Mouse (Mus musculus): ENCODE results near the gene Arsb. TPM values are rescaled to one million over a fixed set of nuclear protein-coding genes. Genes with fewer than 3 reads are reported as not detected.

Arsb gene
- polyA plus RNA-seq, 1 experiment from 2014 or later, result 4.6 TPM

DNA sequence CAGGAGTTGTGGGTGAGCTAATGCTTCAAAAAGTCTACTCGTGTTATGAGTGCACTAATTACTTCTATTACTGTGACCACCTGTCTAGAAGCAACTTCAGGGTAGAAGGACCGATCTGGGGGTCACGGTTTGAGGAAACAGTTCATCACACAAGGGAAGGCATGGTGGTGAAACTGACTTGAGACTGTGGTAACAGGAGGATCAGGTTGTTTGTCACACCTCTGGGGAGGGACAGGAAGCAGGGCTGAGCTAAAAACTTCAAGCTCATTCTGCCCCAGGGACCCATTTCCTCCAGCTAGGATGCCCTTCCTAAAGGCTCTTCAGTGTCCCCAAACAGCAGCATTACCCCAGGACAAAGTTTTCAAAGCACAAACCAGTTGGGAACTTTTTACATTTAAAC lies 8.6 kb upstream of the Arsb start:
- no peak for ATAC-seq
- peaks cover 12% of the 10 kb centered on the region for H3K4me1 ChIP-seq
- H3K27ac ChIP-seq, result no peak overlapping the region
- no peak overlapping the region for H3K4me2 ChIP-seq
- 89% methylated on average over 3 of the region's 3 CpGs for WGBS
- H3K27me3 ChIP-seq, result no peaks in the 10 kb centered on the region
- H3K9me3 ChIP-seq (replicated peaks), result no peaks in the 10 kb centered on the region
- H3K9ac ChIP-seq, result no peak overlapping the region
- H3K36me3 ChIP-seq (ENCODE audit: poor library complexity, severe bottlenecking), result no peaks in the 10 kb centered on the region
- no peak overlapping the region for H3K4me3 ChIP-seq

- Histone ChIP-seq H3K9me3 (replicated peaks) (no peaks in the 10 kb centered on the region), H3K36me3 (ENCODE audit: poor library complexity, severe bottlenecking) (no peaks in the 10 kb centered on the region), H3K4me2 (no peak overlapping the region), H3K27ac (no peak overlapping the region), H3K9ac (no peak overlapping the region), H3K4me3 (no peak overlapping the region), H3K27me3 (no peaks in the 10 kb centered on the region), H3K4me1 (no peaks in the 10 kb centered on the region)
- WGBS, result 91% methylated on average over 13 of the region's 13 CpGs
- no peak for ATAC-seq
These were observed 7.0 kb upstream of the Arsb start for GRCm38 (mm10) chr13:93764321-93764973.

DNA sequence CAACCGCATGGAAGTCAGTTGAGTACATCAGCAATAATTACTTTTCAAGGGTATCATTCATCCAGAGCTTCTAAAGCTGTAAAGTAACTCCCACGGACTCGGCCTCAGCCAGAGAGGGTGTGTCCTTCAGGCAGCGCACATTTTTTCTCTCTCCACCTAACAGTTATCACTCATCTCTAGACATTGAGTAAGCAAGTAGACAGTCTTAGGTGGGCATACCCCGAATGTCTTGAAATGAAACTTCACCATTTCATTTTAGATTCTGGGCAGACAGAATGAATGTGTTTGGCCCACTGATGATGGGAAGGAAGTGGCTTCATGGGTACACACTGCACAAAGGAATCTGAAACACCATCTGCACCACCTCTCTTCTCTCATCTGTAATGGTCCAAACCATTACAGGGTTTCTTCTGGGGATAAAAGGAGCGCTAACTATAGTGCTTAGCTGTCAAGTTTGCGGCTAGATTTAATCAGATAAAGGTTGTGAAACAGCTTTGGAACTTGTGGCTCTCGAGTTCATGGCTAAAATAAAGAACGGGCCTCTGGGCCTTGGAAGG lies 321 bp upstream of the Arsb start:
- Histone ChIP-seq H3K9me3 (replicated peaks) (no peaks in the 10 kb centered on the region), H3K4me2 (peak overlapping the region; percentile 93), H3K36me3 (ENCODE audit: poor library complexity, severe bottlenecking) (no peaks in the 10 kb centered on the region), H3K4me1 (peaks cover 11% of the 10 kb centered on the region), H3K9ac (peak overlapping the region; percentile 86), H3K4me3 (peak overlapping the region; percentile 70), H3K27ac (peak overlapping the region; percentile 86), H3K27me3 (no peaks in the 10 kb centered on the region)
- ATAC-seq, result peak; percentile 64
- WGBS, result 35% methylated on average over 9 of the region's 9 CpGs

GRCm38 (mm10) chr13:93772279-93772636 lies 828 bp downstream of the Arsb start:
- H3K9ac ChIP-seq, result peak overlapping the region; percentile 86
- peaks cover 11% of the 10 kb centered on the region for H3K4me1 ChIP-seq
- ATAC-seq, result no peak
- peak overlapping the region; percentile 70 for H3K4me3 ChIP-seq
- WGBS, result 29% methylated on average over 8 of the region's 8 CpGs
- no peaks in the 10 kb centered on the region for H3K36me3 ChIP-seq (ENCODE audit: poor library complexity, severe bottlenecking)
- no peaks in the 10 kb centered on the region for H3K9me3 ChIP-seq (replicated peaks)
- H3K27ac ChIP-seq, result 0 out of 2 replicates have a peak overlapping the region, but pooled peaks have one; percentile 86
- H3K27me3 ChIP-seq, result no peaks in the 10 kb centered on the region
- peak overlapping the region; percentile 93 for H3K4me2 ChIP-seq

DNA sequence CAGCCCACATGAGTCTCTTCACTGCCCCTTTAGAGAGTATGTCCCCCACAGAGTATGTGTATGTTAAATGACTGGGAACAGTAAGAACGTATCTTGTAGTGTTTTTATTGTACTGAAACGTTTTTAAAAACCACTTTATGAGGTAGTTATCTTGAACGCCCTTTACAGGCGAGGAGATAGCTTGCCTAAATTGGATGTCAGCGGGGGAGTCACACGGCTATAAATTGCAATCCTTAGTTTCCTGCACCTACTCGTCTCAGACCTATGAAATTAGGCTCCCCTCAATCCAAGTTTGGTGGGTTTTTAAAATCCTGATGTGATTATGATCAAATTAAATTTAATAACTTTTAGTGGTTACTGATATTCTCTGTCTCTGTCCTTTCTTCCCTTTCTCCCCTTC lies 1.4 kb downstream of the Arsb start:
- Histone ChIP-seq H3K4me2 (peak overlapping the region; percentile 93; the same call in 1 of the 2 replicates), H3K27me3 (no peaks in the 10 kb centered on the region), H3K4me3 (no peak overlapping the region), H3K27ac (no peak overlapping the region), H3K4me1 (peaks cover 11% of the 10 kb centered on the region), H3K9me3 (replicated peaks) (no peaks in the 10 kb centered on the region), H3K9ac (peak overlapping the region; percentile 86), H3K36me3 (ENCODE audit: poor library complexity, severe bottlenecking) (no peaks in the 10 kb centered on the region)
- WGBS, result 82% methylated on average over 7 of the region's 7 CpGs
- ATAC-seq, result no peak

GRCm38 (mm10) chr13:93773704-93774315 lies 2.4 kb downstream of the Arsb start:
- ATAC-seq, result no peak
- Histone ChIP-seq H3K9me3 (replicated peaks) (no peaks in the 10 kb centered on the region), H3K27me3 (no peaks in the 10 kb centered on the region), H3K27ac (no peak overlapping the region), H3K4me1 (peaks cover 11% of the 10 kb centered on the region), H3K4me2 (no peak overlapping the region), H3K4me3 (no peak overlapping the region), H3K9ac (no peak overlapping the region), H3K36me3 (ENCODE audit: poor library complexity, severe bottlenecking) (no peaks in the 10 kb centered on the region)
- WGBS, result 71% methylated on average over 7 of the region's 7 CpGs

DNA sequence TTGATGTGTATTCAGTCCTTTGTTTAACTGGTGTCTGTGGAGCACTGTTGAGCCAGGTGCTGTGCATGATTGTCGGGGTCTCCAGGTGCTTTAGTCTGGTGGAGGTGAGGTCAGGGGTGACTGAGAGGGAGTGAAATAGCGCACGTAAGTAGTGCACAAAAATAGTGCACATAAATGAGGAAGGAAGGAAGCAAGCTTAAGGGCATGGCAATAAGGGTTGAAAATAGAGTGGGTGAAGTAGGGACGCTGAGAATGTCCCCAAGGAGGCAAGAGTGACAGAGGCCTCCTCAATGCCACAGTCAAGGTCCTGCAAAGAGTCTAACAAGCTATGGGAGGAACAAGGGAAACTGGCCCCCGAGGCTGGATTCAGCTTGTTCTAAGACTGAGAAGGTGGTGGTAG lies 11.4 kb downstream of the Arsb start:
- Histone ChIP-seq H3K27ac (no peak overlapping the region), H3K36me3 (ENCODE audit: poor library complexity, severe bottlenecking) (no peaks in the 10 kb centered on the region), H3K9me3 (replicated peaks) (no peaks in the 10 kb centered on the region; the same call in 1 of the 2 replicates), H3K4me3 (no peak overlapping the region), H3K9ac (no peak overlapping the region), H3K4me2 (no peak overlapping the region), H3K4me1 (no peaks in the 10 kb centered on the region), H3K27me3 (no peaks in the 10 kb centered on the region)
- 93% methylated on average over 5 of the region's 5 CpGs for WGBS
- no peak for ATAC-seq

DNA sequence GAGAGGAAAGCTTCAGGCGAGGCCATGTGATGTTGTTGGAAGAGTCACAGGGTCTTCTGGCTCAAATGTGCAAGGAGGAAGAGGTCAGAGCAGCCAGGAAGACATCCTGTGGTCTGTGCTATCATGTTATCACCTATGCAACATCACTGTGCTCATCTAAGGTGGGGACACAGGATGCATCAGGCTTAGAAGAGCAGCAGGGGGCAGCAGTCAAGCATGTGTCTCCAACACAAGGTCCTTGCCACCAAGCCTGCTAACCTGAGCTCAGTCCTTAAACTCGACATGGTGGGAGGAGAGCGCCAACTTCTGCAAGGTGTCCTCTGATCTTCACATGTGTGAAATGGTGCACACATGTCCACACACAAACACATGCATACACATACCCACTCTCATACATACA lies 13.9 kb downstream of the Arsb start:
- Histone ChIP-seq H3K27me3 (no peaks in the 10 kb centered on the region), H3K27ac (no peak overlapping the region), H3K4me1 (no peaks in the 10 kb centered on the region), H3K4me2 (no peak overlapping the region), H3K4me3 (no peak overlapping the region), H3K36me3 (ENCODE audit: poor library complexity, severe bottlenecking) (no peaks in the 10 kb centered on the region), H3K9ac (no peak overlapping the region), H3K9me3 (replicated peaks) (no peaks in the 10 kb centered on the region; the same call in 1 of the 2 replicates)
- no peak for ATAC-seq
- WGBS, result 78% methylated on average over 3 of the region's 3 CpGs

DNA sequence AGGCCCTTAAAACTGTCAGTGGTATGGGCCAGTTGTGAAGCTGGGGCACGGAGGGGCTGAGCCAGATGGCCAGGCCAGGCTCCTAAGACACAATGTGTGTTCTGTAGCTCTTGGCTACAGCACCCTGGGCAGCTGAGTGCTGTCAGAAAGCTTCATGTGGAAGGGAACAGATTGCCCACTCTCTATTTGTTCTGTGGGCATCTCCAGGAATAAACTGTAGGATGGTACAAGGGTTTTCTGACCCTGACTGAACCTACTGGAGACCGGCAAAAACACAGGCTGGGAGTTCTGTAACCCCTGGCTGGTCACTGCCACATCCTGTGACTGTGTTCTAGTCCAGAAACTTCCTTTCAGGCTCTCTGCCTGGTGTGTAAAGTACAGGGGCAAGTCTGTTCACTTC lies 14.6 kb downstream of the Arsb start:
- no peak overlapping the region for H3K4me2 ChIP-seq
- no peak overlapping the region for H3K9ac ChIP-seq
- no peaks in the 10 kb centered on the region for H3K4me1 ChIP-seq
- no peak overlapping the region for H3K27ac ChIP-seq
- no peak overlapping the region for H3K4me3 ChIP-seq
- H3K27me3 ChIP-seq, result no peaks in the 10 kb centered on the region
- H3K36me3 ChIP-seq (ENCODE audit: poor library complexity, severe bottlenecking), result no peaks in the 10 kb centered on the region
- 79% methylated on average over 2 of the region's 2 CpGs for WGBS
- ATAC-seq, result no peak
- no peaks in the 10 kb centered on the region; the same call in 1 of the 2 replicates for H3K9me3 ChIP-seq (replicated peaks)

DNA sequence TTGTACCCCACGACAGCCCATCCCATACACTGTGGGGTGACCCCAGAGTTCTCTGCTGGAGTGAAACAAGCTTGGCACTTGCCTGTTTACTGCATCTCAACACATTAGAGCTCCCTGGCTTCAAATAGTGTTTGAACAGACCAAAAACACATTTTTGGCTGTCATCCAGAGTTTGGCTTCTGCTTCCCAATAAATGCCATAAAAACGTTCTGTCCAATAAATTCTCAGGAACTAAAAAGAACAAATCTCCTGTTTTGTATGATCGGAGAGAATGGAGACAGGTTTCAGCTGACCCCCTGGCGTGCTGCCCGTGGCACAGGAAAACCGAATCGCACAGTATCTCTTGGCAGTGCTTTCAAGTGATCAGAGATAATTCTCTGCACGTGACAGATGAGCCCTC lies 16.2 kb downstream of the Arsb start:
- 0 out of 2 replicates have a peak, but pooled peaks have one; percentile 21 for ATAC-seq
- 66% methylated on average over 8 of the region's 8 CpGs for WGBS
- Histone ChIP-seq H3K36me3 (ENCODE audit: poor library complexity, severe bottlenecking) (no peaks in the 10 kb centered on the region), H3K4me1 (no peaks in the 10 kb centered on the region), H3K4me2 (no peak overlapping the region), H3K27ac (no peak overlapping the region), H3K4me3 (no peak overlapping the region), H3K9me3 (replicated peaks) (no peaks in the 10 kb centered on the region), H3K27me3 (no peaks in the 10 kb centered on the region), H3K9ac (no peak overlapping the region)

DNA sequence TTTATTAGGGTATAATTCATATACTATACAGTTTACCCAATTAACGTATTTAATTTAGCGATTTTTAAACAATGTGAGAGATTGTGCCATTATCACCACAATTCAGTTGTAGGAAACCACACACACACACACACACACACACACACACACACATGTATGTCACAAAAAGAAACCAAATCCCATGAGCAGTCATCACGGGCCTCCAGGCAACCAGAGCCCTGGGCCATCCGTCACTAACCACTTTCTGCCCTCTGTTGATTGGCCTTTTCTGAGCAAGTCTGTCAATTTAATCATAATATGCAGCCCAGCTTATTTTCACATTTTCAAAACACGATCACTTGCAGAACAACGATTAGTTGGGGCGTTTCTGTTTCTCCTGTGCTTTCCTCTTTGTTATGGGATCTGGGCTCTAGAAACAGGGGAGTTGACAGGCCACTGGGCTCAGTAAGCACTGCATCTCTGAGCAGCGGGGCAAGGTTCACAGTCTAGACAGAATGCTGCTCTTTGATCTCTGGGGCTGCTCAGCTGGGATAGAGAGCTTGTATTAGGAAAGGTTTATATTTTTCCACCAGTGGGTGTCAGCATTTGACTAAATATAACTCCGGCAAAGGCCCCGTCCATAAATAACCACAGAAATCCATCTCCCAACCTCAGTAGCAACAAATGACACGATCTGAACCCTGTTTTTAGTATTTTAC lies 21.7 kb downstream of the Arsb start:
- Histone ChIP-seq H3K4me3 (no peak overlapping the region), H3K9ac (no peak overlapping the region), H3K9me3 (replicated peaks) (no peaks in the 10 kb centered on the region), H3K27me3 (no peaks in the 10 kb centered on the region), H3K27ac (no peak overlapping the region), H3K4me1 (no peaks in the 10 kb centered on the region), H3K4me2 (no peak overlapping the region), H3K36me3 (ENCODE audit: poor library complexity, severe bottlenecking) (no peaks in the 10 kb centered on the region)
- peak; percentile 85 for ATAC-seq
- 53% methylated on average over 11 of the region's 11 CpGs for WGBS

DNA sequence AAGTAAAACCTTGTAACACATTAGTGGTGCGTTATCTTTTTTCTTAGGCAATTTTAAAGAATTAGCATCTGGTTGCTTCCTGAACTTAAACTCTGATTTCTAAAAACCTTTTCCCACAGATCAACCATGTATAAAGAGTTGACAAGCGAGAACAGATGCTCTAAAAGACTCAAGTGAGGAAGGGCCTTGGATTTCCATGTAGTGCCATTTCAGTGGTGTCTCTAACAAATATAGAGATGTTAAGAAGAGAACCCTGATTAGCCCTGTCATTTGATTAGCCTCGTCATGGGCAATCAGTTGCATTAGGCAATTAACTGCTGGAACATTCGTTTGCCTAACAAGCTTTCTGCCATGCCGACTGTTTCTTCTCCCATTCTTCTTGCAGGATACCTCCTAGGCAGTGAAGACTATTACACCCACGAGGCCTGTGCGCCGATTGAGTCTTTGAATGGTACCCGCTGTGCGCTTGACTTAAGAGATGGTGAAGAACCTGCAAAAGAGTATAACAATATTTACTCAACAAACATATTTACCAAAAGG lies 22.3 kb downstream of the Arsb start:
- no peaks in the 10 kb centered on the region for H3K9me3 ChIP-seq (replicated peaks)
- ATAC-seq, result peak; percentile 19; the same call in 1 of the 2 replicates
- WGBS, result 62% methylated on average over 10 of the region's 10 CpGs
- H3K4me3 ChIP-seq, result no peak overlapping the region
- no peak overlapping the region for H3K27ac ChIP-seq
- no peaks in the 10 kb centered on the region for H3K36me3 ChIP-seq (ENCODE audit: poor library complexity, severe bottlenecking)
- H3K4me2 ChIP-seq, result no peak overlapping the region
- H3K27me3 ChIP-seq, result no peaks in the 10 kb centered on the region
- no peaks in the 10 kb centered on the region for H3K4me1 ChIP-seq
- no peak overlapping the region for H3K9ac ChIP-seq
